Comparison of ENCODE assay signal across 9 mouse cellular contexts in the genomic region with DNA sequence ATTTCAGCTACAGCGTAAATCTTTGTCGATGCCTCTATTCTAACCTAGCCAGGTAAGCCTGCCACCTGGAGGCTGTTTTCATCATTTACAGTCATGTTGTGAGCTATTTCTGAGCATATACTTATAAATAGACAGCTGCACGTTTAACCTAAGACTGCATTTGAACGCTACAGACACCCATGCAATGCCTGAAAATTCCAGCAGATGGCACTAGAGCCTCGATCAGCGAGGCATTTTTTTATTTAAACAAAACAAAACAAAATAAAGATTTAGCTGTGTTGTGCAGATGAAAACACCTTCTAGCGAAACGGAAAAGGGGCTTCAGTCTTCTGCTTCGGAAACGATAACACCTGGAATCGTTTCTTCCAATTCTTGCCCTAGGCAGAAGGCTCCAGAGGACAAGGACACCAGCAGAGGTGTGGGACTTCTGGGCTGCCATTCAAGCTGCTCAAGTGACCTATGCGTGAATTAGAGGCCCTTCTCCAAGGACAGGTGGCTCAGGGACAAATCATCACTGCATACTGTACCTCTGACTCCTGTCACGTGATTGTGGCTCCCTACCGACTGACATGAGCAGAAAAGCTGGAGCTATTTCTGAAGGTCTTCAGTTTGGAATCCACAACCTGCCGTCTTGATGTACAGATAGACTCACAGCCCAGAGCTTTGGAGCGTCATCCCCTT. TPM values are rescaled to one million over a fixed set of nuclear protein-coding genes. Genes with fewer than 3 reads are reported as not detected.
DNase-seq lines count a peak whose midpoint lies in the region; ATAC-seq lines count a peak whose summit lies in the region.
"Had no signal": no experiment of that assay in that cellular context is flagged by ENCODE, and none has a peak within 500 bp of the region (broad histone marks: within the 10 kb centered on the region; RNA-seq: fewer than 3 reads in every experiment).

No protein-coding gene starts in this region.

- H3K9ac ChIP-seq in hindbrain, embryonic 16.5 days (ENCODE audit: low read depth, low read length), result no peak overlapping the region

- H3K9me3 ChIP-seq in hindbrain, embryonic 16.5 days (ENCODE audit: control insufficient read depth, low read length), result no peaks in the 10 kb centered on the region

- ATAC-seq in frontal cortex, adult (ENCODE audit: low TSS enrichment), result peak; percentile 31; the same call in 1 of the 2 replicates
- ATAC-seq in hindbrain, embryonic 16.5 days, result peak; percentile 45; the same call in 1 of the 2 replicates

- peak; percentile 51 for DNase-seq in ZHBTc4 (ENCODE audit: low read depth, low spot score)
- peak; percentile 36 for DNase-seq in cerebellum, adult 9-11 months
- peak; percentile 39 for DNase-seq in left cerebral cortex, adult 11 months (ENCODE audit: low spot score)
- peak; percentile 36 to 76 for DNase-seq in lung, postnatal 4 days
- peak; percentile 47 for DNase-seq in retina, postnatal 7 days (ENCODE audit: low read depth, low spot score)
- DNase-seq in yolk sac, embryonic 10.5 days (ENCODE audit: low spot score), result peak; percentile 68

- 0 out of 2 replicates have a peak, but pooled peaks cover 3% of the 10 kb centered on the region for H3K4me1 ChIP-seq in hindbrain, embryonic 16.5 days (ENCODE audit: control insufficient read depth, insufficient read depth, low read depth, low read length)

- H3K27ac ChIP-seq in hindbrain, embryonic 16.5 days (ENCODE audit: low read depth, low read length), result no peak overlapping the region

- H3K36me3 ChIP-seq in hindbrain, embryonic 16.5 days (ENCODE audit: control insufficient read depth, insufficient read depth, low read length), result no peaks in the 10 kb centered on the region

- H3K27me3 ChIP-seq in hindbrain, embryonic 16.5 days (replicated peaks; ENCODE audit: control insufficient read depth, insufficient read depth, low read length), result no peaks in the 10 kb centered on the region

- 30% methylated on average over 16 of the region's 16 CpGs for WGBS in hindbrain, embryonic 16.5 days

- peak overlapping the region; percentile 48 for H3K4me2 ChIP-seq in hindbrain, embryonic 16.5 days (ENCODE audit: low read length)

- H3K4me3 ChIP-seq in hindbrain, embryonic 16.5 days (ENCODE audit: low read length), result peak overlapping the region; percentile 2; the same call in 1 of the 2 replicates

RNA-seq across cellular contexts. Expression of a gene that starts 17.0 kb away (rescaled TPM):
- polyA plus RNA-seq in hindbrain, embryonic 16.5 days (2015; fragmentation: Nextera tagmentation; extraction: Ambion mirVana), result not detected in 2 replicates
- polyA plus RNA-seq: lung, embryonic 16.5 days had no signal

RNA-seq across cellular contexts. Expression of a gene that starts 20.0 kb away (rescaled TPM):
- polyA plus RNA-seq in hindbrain, embryonic 16.5 days (2015; fragmentation: Nextera tagmentation; extraction: Ambion mirVana), result 0.65 TPM in 1 of 2 replicates, not detected in the other

RNA-seq across cellular contexts. Expression of a gene that starts 55.2 kb away (rescaled TPM):
- polyA plus RNA-seq in hindbrain, embryonic 16.5 days (2015; fragmentation: Nextera tagmentation; extraction: Ambion mirVana), result not detected in 2 replicates
- polyA plus RNA-seq: lung, embryonic 16.5 days had no signal
